Mouse (Mus musculus) telencephalon, adult 2 months (tissue): Measurements from ENCODE around the gene Prss54.
"Not testable (repeated sequence)": the region's sequence is repeated elsewhere in the genome, so short reads cannot be mapped to it uniquely, and the experiment has no call there.

ENCODE experiments used
- DNase-seq: peaks from one replicate; pipeline ENCODE4 v3.0.0-alpha.2; 2011; ENCODE audit warnings: low read depth, low spot score

The Prss54 gene

GRCm38 (mm10) chr8:95576240-95576639, at the start of gene Prss54:
Gene Prss54 (minus strand): TSS chr8:95576340.
- no peak for DNase-seq

- DNase-seq: no peak
Measured at GRCm38 (mm10) chr8:95624833-95625232, 48.7 kb upstream of the Prss54 start.

GRCm38 (mm10) chr8:95620046-95620445, 43.9 kb upstream of the Prss54 start:
- DNase-seq: no peak

GRCm38 (mm10) chr8:95616383-95616782, 40.2 kb upstream of the Prss54 start:
- no peak for DNase-seq

GRCm38 (mm10) chr8:95611769-95612168, 35.6 kb upstream of the Prss54 start:
- DNase-seq: no peak

GRCm38 (mm10) chr8:95610749-95611148, 34.6 kb upstream of the Prss54 start:
- DNase-seq: no peak

GRCm38 (mm10) chr8:95609406-95609805, 33.3 kb upstream of the Prss54 start:
- DNase-seq: no peak

GRCm38 (mm10) chr8:95607210-95607609, 31.1 kb upstream of the Prss54 start:
- DNase-seq: peak; percentile 82

- DNase-seq: not testable (repeated sequence)
Measured at GRCm38 (mm10) chr8:95606509-95606908, 30.4 kb upstream of the Prss54 start.

GRCm38 (mm10) chr8:95602168-95602567, 26.0 kb upstream of the Prss54 start:
- DNase-seq: no peak

- DNase-seq: no peak
Measured at GRCm38 (mm10) chr8:95601306-95601705, 25.2 kb upstream of the Prss54 start.

- no peak for DNase-seq
Measured at GRCm38 (mm10) chr8:95599861-95600260, 23.7 kb upstream of the Prss54 start.

- DNase-seq: no peak
Measured at GRCm38 (mm10) chr8:95596841-95597241, 20.7 kb upstream of the Prss54 start.

- no peak for DNase-seq
Measured at GRCm38 (mm10) chr8:95595131-95595530, 19.0 kb upstream of the Prss54 start.

GRCm38 (mm10) chr8:95593439-95594393, 17.6 kb upstream of the Prss54 start:
- no peak for DNase-seq

- DNase-seq: no peak
Measured at GRCm38 (mm10) chr8:95592131-95592780, 16.1 kb upstream of the Prss54 start.

GRCm38 (mm10) chr8:95590539-95590938, 14.4 kb upstream of the Prss54 start:
- no peak for DNase-seq

GRCm38 (mm10) chr8:95589282-95589681, 13.1 kb upstream of the Prss54 start:
- no peak for DNase-seq

- peak; percentile 77 for DNase-seq
Measured at GRCm38 (mm10) chr8:95587339-95587738, 11.2 kb upstream of the Prss54 start.

- no peak for DNase-seq
Measured at GRCm38 (mm10) chr8:95573146-95573545, 3.0 kb downstream of the Prss54 start.

- peak; percentile 8 for DNase-seq
Measured at GRCm38 (mm10) chr8:95566809-95567208, 9.3 kb downstream of the Prss54 start.

- DNase-seq: no peak
Measured at GRCm38 (mm10) chr8:95566217-95566616, 9.9 kb downstream of the Prss54 start.

GRCm38 (mm10) chr8:95555963-95556362, 20.2 kb downstream of the Prss54 start:
- DNase-seq: no peak
